Mouse (Mus musculus) adrenal gland, postnatal 36 days (tissue): ENCODE measurements around the gene Serpinb8. TPM values are rescaled to one million over a fixed set of nuclear protein-coding genes. Genes with fewer than 3 reads are reported as not detected.

Source experiments
- DNase-seq, 2 experiments: peaks; one replicate each; pipeline ENCODE4 v3.0.0; 2021; ENCODE audit warnings: mixed read lengths in 1 of 2
- long read RNA-seq, 2 experiments: library from polyadenylated mRNA; stranded (forward); transcript quantifications; one replicate each; pipeline ENCODE4 v2.0.0; 2021; ENCODE audit warnings: borderline sequencing depth in 2 of 2
- total RNA-seq, 2 experiments: library from RNA; stranded (reverse); gene quantifications; 2 replicates each; pipeline ENCODE4 v1.2.3; 2021

The Serpinb8 gene
- total RNA-seq = 1 to 10 TPM; 2.8 to 4.3 TPM
- long read RNA-seq, experiment 1, full-length matches to known transcripts = 2 of 3 reads
- long read RNA-seq, experiment 1, partial matches to known transcripts = 0 of 3 reads
- long read RNA-seq, experiment 1, other reads (novel, unspliced or antisense) = 1 of 3 reads
- long read RNA-seq, experiment 2 = 0 reads

- peak; percentile 73 for DNase-seq
Measured at GRCm38 (mm10) chr1:107589691-107590470, at the start of gene Serpinb8. Gene Serpinb8 (plus strand): TSS chr1:107590006.

- no peak for DNase-seq
Measured at GRCm38 (mm10) chr1:107559494-107559893, 30.3 kb upstream of the Serpinb8 start.

DNA sequence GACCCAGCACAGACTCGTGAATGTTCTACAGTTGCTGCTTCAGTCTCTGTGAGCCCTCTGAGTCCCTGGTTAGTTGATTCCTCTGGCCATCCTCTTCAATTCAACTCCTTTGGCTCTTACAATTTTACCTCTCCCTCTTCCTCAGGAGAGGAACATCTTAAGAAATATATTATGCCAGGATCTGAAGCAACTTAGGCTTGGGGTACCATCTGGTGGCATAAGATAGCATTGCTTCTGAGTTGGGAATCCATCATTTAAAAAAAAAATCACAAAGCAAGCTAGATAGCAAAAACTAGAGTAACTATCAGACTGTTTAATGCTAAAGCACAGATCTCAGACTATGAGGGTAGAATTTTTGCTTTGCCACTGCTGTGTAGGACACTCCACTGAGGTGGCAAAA lies 27.7 kb upstream of the Serpinb8 start:
- DNase-seq = no peak

DNA sequence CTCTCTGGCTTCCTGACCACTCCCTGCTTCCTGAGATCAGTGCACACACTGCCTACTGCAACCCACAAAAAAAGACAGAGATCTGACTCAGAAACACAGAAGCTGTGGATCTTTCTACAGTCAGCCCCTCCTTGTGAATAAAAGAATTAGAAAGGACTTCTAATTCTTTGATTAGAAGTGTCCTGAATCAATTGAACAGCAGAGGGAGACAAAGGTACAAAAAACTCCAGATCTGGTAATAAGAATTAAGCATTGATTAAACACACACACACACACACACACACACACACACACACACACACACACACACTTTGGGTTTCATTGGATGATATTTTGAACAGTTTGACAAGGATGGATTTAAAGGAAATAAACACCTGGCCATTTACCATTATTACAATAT lies 24.2 kb upstream of the Serpinb8 start:
- no peak for DNase-seq

GRCm38 (mm10) chr1:107576094-107576493 lies 13.7 kb upstream of the Serpinb8 start:
- no peak for DNase-seq

- no peak for DNase-seq
Measured at GRCm38 (mm10) chr1:107577514-107577913, 12.3 kb upstream of the Serpinb8 start.

- DNase-seq = no peak
Measured at GRCm38 (mm10) chr1:107581220-107581619, 8.6 kb upstream of the Serpinb8 start.

- DNase-seq = no peak
Measured at GRCm38 (mm10) chr1:107582900-107583299, 6.9 kb upstream of the Serpinb8 start.

- no peak for DNase-seq
Measured at GRCm38 (mm10) chr1:107583958-107584376, 5.8 kb upstream of the Serpinb8 start.

GRCm38 (mm10) chr1:107584932-107585331 lies 4.9 kb upstream of the Serpinb8 start:
- DNase-seq = no peak

DNA sequence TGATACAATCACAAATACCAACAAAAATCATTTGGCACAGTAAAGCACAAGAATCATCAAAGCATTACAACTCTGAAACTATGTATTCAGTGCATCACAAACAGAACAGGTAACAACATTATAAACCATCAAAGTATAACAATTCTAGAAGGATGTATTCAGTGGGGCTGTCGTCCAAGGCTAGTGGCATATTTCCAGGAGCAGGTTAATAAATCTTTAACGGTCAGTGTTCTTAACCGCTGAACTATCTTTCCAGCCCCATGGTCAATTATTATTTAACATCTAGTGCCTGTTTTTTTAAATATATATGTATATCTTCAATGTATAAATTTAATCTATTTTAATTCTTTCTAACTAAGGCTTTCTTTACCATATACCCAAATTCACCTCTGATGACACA lies 3.6 kb upstream of the Serpinb8 start:
- DNase-seq = no peak

- no peak for DNase-seq
Measured at GRCm38 (mm10) chr1:107588206-107588605, 1.6 kb upstream of the Serpinb8 start.

- DNase-seq = no peak
Measured at GRCm38 (mm10) chr1:107588642-107589041, 1.2 kb upstream of the Serpinb8 start.

DNA sequence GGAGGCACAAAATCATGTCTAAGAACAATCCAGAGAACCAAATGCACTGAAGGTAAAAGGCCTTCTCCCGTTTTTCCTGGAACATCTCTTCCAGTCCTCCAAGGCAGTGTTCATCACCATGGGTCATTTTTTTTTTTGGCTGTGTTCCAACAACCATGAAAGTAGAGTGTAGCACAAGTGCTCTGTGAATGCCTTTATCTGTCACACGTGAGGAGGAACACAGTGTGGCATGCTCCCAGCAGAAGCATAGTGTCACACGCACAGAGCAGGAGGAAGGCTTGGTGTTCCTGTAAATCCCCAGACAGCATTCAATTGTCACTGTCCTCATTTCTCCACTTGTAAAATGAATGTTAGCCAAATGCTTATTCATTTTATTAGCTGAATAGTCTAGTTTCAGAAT lies 2.8 kb downstream of the Serpinb8 start:
- no peak for DNase-seq

DNA sequence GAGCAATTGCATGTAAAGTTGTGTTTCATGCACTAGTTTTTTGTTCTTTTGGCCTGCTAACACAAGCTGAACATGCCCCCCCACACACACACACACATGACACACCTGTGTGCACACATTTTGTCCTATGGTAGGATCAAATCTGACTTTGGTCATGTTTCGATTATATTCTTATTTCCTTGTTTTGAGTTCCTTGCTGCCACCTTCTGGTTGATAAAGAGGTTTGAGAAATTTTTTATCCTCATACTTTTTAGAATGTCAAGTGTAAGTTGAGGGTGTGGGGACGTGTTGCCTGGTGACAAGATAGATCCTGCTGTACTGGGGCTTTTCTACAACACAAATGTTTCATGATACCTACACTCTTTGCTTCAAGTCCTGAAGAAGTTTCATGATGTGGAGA lies 3.7 kb downstream of the Serpinb8 start:
- no peak for DNase-seq

GRCm38 (mm10) chr1:107596874-107597273 lies 7.1 kb downstream of the Serpinb8 start:
- DNase-seq = no peak

- DNase-seq = peak in 1 of 2 experiments; percentile 1
Measured at GRCm38 (mm10) chr1:107598476-107598875, 8.7 kb downstream of the Serpinb8 start.

DNA sequence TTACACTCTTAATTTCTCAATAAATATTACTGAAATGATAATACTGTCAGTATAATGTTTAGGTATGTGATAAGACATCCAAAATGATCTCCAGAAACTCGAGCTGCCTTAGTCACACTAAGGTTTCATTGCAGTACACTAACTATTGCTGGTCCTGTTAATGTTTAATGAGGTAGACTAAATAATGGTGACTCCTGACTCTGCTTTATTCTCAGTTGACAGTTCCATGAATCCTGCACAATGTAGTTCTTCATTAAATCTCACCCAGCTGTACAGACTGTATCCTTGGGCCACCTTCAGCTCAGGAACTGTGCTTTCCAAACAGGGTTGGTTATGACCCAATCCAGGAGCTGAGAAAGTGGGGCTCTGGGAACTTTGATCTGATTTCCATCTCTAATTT lies 19.1 kb downstream of the Serpinb8 start:
- no peak for DNase-seq

DNA sequence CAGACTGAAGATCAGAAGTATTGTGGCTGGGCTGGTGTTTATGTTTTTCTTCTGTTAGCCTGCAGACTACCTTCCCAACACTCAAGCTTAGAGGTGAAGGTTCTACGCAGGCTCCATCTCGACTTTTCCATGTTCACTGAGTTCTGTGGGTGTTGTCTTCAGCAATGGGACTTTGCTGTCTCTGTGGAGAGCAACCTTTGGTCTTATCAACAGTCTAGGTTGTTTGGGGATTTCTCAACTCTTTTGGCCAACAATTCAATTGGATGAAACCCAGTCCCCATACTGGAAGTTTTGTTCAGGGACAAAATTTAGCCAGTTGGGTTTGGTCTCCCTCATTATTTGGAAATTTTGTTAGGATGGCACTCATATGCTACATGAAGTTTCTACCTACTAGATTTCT lies 24.3 kb downstream of the Serpinb8 start:
- no peak for DNase-seq

DNA sequence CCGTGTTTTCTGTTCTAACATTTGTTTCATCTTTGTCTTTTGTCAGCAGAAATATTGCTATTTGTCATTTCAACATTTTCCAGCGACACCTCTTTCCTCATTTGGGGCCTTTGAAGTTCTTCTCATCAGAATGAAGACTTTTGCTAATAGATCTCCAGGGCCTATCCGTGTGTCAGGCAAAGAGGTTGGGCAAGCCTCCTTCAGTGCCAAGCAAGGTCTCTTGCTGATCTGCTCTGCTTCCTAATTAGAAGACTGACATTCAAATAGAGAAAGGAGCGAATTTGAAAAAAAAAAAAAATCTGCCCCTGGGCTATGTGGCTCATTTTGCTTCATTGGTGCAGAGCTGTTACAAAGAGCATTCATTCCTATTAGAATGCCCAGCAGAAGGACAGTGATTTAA lies 32.2 kb downstream of the Serpinb8 start:
- no peak for DNase-seq

DNA sequence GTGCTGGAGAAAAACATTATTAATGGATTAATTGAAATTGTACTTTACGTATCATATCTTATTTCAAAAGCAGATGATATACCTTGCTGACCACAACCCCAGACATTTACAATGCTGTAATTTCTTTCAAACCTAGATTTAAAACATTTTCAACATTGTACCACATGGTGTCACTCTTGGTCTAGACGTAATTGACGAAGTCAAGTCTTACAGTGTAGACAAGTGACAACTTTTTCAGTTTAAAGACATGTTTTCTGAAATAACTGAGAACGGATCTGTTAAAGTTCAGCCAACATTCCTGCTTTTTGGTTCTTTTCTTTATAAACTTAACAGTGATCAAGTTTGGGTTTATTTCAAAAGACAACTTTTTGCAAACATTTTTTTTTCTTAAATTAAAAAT lies 46.1 kb downstream of the Serpinb8 start:
- no peak for DNase-seq

- no peak for DNase-seq
Measured at GRCm38 (mm10) chr1:107638056-107638455, 48.2 kb downstream of the Serpinb8 start.

- no peak for DNase-seq
Measured at GRCm38 (mm10) chr1:107638459-107638858, 48.7 kb downstream of the Serpinb8 start.
